Mouse (Mus musculus): ENCODE results near the gene Glycam1.
A peak's percentile ranks its signal among the peaks of the same experiment; 100 is the strongest.

Gene Glycam1

DNA sequence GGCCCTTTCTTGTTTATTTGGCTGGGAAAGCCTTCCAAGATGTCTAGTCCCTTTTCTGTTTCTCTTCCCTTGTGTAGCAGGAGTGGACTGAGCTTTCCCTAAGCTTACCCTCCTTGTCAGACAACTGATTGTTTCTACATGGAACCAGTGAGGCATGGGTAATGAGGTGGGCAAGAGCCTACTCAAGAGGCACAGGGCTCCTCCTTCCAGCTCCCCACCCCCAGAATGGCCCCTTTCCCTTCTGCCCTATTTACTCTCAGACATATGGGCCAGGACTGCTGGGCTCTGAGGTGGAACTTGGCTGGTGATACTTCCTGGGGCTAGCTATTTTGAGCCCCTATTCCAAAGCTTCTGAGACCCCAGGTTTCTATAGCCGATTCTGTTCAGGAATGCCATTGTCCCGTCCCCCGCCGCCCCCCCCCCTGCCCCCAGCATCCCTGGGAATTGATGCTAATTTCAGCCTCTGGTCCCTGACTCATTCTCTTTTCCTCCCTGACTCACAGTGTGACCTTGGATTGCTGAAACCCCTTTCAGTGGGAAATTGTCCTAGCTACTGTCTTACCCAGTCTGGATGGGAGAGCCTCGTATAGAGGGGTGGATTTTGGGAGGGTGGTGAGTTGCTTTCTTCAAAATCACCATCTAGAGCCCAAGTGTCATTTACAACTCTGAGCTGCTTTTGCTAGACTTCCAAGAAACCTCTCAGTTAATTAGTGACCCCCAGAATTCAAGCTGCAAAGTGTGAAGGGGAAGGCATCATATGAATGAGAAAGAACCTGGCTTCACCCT lies 46.1 kb downstream of the Glycam1 start:
- DNase-seq: peak in 1 of 2 experiments; percentile 48

DNA sequence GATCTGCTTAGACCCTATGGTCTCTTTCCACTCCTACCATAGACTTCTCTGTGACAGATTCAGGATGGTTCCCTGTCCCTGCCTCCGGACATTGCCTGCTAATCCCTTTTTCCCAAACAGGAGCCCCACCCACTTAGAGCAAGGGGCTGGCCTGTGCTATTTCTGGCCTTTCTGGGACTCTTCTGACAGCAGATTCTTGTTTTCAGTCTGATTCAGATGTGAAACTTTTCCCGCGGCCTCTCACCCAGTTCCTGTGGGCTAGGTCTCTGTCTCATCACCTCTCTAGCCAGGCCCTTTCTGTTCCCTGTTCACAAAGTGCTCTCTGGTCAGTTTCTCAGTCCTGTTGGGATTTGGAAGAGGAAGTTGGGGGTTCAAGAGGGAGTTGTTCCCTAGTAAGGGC lies 50.0 kb downstream of the Glycam1 start:
- DNase-seq: no peak

DNA sequence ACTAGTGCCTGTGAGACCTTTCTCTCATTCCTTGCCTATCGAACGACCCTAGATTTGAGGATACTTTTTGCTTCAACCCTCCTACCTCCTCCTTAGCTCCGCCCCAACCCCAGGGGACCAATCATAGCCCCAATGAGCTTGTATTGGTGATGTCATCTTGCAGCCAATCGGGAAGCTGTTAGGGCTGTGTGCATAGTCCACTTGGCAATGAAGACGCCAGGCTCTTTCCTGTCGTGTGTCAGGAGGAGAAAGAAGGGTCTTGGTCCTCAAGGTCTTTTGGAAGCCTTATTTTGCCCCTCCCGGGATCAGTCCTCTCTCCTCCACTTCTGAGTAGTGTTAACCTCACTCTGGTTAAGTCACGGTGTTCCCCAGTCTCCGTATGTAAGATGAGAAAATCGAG lies 50.8 kb downstream of the Glycam1 start:
- DNase-seq: peak; percentile 83 to 85

DNA sequence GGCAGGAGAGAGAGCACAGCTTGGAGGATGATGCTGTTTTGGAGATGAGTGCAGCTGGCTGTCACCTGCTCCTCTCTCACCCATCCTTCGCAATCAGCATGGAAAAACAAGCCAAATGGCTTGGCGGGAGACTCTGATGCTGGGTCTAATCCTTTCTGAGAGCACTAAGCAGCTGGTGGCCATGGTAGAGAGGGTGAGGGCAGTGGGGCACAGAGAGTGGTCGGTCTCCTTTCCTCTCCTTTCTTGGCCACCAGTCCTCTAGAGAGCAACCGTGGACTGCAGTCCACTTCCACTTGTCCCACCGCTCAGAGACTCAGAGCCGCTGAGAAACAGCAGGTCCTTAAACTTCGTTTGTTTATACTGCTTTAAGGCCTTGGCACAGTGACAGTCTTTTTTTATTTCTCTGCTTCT lies 51.3 kb downstream of the Glycam1 start:
- DNase-seq: peak; percentile 20 to 28
